Mouse (Mus musculus) adrenal gland, postnatal 0 days (tissue): ENCODE data around the gene Vmn1r201. TPM values are rescaled to one million over a fixed set of nuclear protein-coding genes. Genes with fewer than 3 reads are reported as not detected.

Experiments used
- polyA plus RNA-seq: library from polyadenylated mRNA; unstranded; fragments of >200 nt; fragmentation: Nextera tagmentation; extraction: Ambion mirVana; gene quantifications from 2 replicates; pipeline ENCODE4 v1.2.1, GENCODE M21; 2015

Gene Vmn1r201
- not detected in 2 replicates for polyA plus RNA-seq

DNA sequence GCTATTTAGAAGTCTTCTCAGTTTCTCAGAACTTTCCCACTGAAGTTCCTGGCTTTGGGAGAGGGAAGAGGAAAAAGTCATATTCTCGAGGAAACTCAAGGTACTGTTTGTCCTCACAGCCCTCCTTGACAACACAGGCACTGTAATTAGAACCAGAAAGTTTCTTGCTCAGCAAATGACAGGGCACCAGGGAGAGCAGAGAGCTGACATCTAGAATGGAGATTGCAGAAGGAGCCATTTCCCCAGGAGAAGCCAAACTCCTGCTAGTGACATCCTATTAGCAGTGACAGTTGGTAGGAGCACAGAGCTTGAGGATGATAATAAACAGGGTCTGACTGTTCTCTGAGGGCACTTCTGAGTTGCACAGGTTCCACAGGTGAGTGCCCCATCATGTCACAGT, at the start of gene Vmn1r201:
Gene Vmn1r201, plus strand, starts transcription at position 301 of the 400 bp plus-strand sequence.

GRCm38 (mm10) chr13:22505281-22505680, 33.6 kb downstream of the Vmn1r201 start, which contains the start of gene Vmn1r202:
Vmn1r202 (minus strand) TSS chr13:22505381.

GRCm38 (mm10) chr13:22517814-22518213, 46.1 kb downstream of the Vmn1r201 start, which contains the start of gene Vmn1r203:
Vmn1r203 (plus strand) TSS chr13:22518114.

Other genes starting within 250 kb of the Vmn1r201 start
- gene Vmn1r193, start 248.8 kb upstream of the Vmn1r201 start, polyA plus RNA-seq, result not detected in 2 replicates
- not detected in 2 replicates for gene Vmn1r194, start 227.7 kb upstream of the Vmn1r201 start, polyA plus RNA-seq
- gene Vmn1r195, start 201.4 kb upstream of the Vmn1r201 start, polyA plus RNA-seq, result not detected in 2 replicates
- not detected in 2 replicates for gene Vmn1r196, start 182.0 kb upstream of the Vmn1r201 start, polyA plus RNA-seq
- gene Vmn1r197, start 147.3 kb upstream of the Vmn1r201 start, polyA plus RNA-seq, result not detected in 2 replicates
- gene Vmn1r198, start 121.6 kb upstream of the Vmn1r201 start, polyA plus RNA-seq, result not detected in 2 replicates
- gene Vmn1r199, start 92.1 kb upstream of the Vmn1r201 start, polyA plus RNA-seq, result not detected in 2 replicates
- not detected in 2 replicates for gene Vmn1r200, start 81.5 kb upstream of the Vmn1r201 start, polyA plus RNA-seq
- not detected in 2 replicates for gene Vmn1r202, start 33.5 kb downstream of the Vmn1r201 start, polyA plus RNA-seq
- gene Vmn1r203, start 46.2 kb downstream of the Vmn1r201 start, polyA plus RNA-seq, result not detected in 2 replicates
- not detected in 2 replicates for gene Vmn1r204, start 81.3 kb downstream of the Vmn1r201 start, polyA plus RNA-seq
- gene Vmn1r205, start 121.1 kb downstream of the Vmn1r201 start, polyA plus RNA-seq, result not detected in 2 replicates
- not detected in 2 replicates for gene Vmn1r206, start 152.3 kb downstream of the Vmn1r201 start, polyA plus RNA-seq